Mouse (Mus musculus) thymus, postnatal 36 days (tissue): ENCODE results near the gene Fam241b.
"Not testable (repeated sequence)": the region's sequence is repeated elsewhere in the genome, so short reads cannot be mapped to it uniquely, and the experiment has no call there.

Source experiments
- DNase-seq, 2 experiments: peaks; one replicate each; pipeline ENCODE4 v3.0.0; 2022; ENCODE audit warnings: mixed read lengths in 2 of 2

Gene Fam241b

GRCm38 (mm10) chr10:62128316-62128951 lies 15.3 kb downstream of the Fam241b start:
- no peak for DNase-seq

GRCm38 (mm10) chr10:62127711-62128231 lies 15.9 kb downstream of the Fam241b start:
- no peak for DNase-seq

- DNase-seq, result no peak
These were observed 16.6 kb downstream of the Fam241b start for GRCm38 (mm10) chr10:62127137-62127536.

GRCm38 (mm10) chr10:62113865-62114647 lies 29.7 kb downstream of the Fam241b start:
- DNase-seq, result no peak

- DNase-seq, result peak; percentile 11 to 12
These were observed 32.5 kb downstream of the Fam241b start for GRCm38 (mm10) chr10:62111207-62111576.

- peak; percentile 82 to 83 for DNase-seq
These were observed 33.1 kb downstream of the Fam241b start for GRCm38 (mm10) chr10:62110504-62111206.

GRCm38 (mm10) chr10:62107048-62107447 lies 36.7 kb downstream of the Fam241b start:
- DNase-seq, result no peak

GRCm38 (mm10) chr10:62104835-62105576 lies 38.7 kb downstream of the Fam241b start:
- DNase-seq, result peak; percentile 49 to 59

GRCm38 (mm10) chr10:62101504-62102439 lies 41.9 kb downstream of the Fam241b start:
- peak; percentile 49 to 52 for DNase-seq

GRCm38 (mm10) chr10:62099749-62100403 lies 43.8 kb downstream of the Fam241b start:
- DNase-seq, result no peak

- DNase-seq, result no peak
These were observed 49.3 kb downstream of the Fam241b start for GRCm38 (mm10) chr10:62094401-62094800.

- DNase-seq, result no peak
These were observed 49.8 kb downstream of the Fam241b start for GRCm38 (mm10) chr10:62093903-62094302.

- DNase-seq, result no peak
These were observed 54.2 kb downstream of the Fam241b start for GRCm38 (mm10) chr10:62089486-62089885.

- DNase-seq, result no peak
These were observed 54.6 kb downstream of the Fam241b start for GRCm38 (mm10) chr10:62089071-62089470.

GRCm38 (mm10) chr10:62088411-62088810 lies 55.3 kb downstream of the Fam241b start:
- DNase-seq, result no peak

- no peak for DNase-seq
These were observed 56.9 kb downstream of the Fam241b start for GRCm38 (mm10) chr10:62086826-62087225.

- no peak for DNase-seq
These were observed 57.7 kb downstream of the Fam241b start for GRCm38 (mm10) chr10:62086044-62086443.

GRCm38 (mm10) chr10:62076248-62077134 lies 67.2 kb downstream of the Fam241b start:
- DNase-seq, result no peak

GRCm38 (mm10) chr10:62071346-62071745 lies 72.4 kb downstream of the Fam241b start:
- not testable (repeated sequence) for DNase-seq

GRCm38 (mm10) chr10:62070636-62071035 lies 73.1 kb downstream of the Fam241b start:
- DNase-seq, result no peak
